Mouse (Mus musculus) liver, postnatal 0 days (tissue): ENCODE measurements around the gene Abhd18.

Source experiments
- CTCF ChIP-seq: sonication (generic); IDR thresholded peaks from 2 replicates; pipeline ENCODE4 v1.5.1; 2016; ENCODE audit warnings: antibody characterized with exemption, low read depth
- EP300 ChIP-seq: IDR thresholded peaks from 2 replicates; pipeline ENCODE4 v1.6.1; 2016; ENCODE audit warnings: antibody characterized with exemption, low read depth, mild to moderate bottlenecking

DNA sequence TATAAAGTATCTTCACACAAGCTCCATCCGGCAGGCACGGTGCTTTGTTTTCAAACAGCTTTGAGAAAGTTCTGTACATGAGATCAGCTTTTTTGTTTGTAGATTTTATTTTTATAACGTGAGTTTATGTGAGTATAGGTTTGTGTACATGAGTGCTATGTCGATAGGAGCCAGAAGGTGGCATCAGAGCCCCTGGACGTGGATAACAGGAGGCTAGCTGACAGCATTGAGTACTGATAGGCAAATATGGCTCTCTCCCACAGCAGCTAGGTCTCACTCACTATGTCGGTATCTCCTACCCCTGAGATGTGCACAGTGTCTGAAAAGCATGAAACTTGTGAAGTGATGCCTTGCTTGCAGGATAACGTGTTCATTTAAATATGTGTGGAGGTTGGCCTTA lies 48.3 kb upstream of the Abhd18 start:
- TF ChIP-seq CTCF = peak; percentile 80
- no peak for TF ChIP-seq EP300
